Mouse (Mus musculus) kidney, adult 2 months (tissue): Measurements from ENCODE around the gene Smyd3.

Experiments
- CTCF ChIP-seq: fragments of 200-500 bp; conservative IDR thresholded peaks from 2 replicates; pipeline ENCODE4 v1.5.1; 2011; ENCODE audit warnings: low read depth, mild to moderate bottlenecking, control low read depth, low read length, moderate library complexity, mixed read lengths; ENCODE audit not compliant: insufficient read depth, insufficient read length
- POLR2A ChIP-seq: fragments of 200-500 bp; IDR thresholded peaks from one replicate; pipeline ENCODE4 v1.6.1; 2011; ENCODE audit warnings: low read depth, low read length, control low read depth

GRCm38 (mm10) chr1:179058675-179059074, 459.2 kb downstream of the Smyd3 start:
- no peak for TF ChIP-seq CTCF
- TF ChIP-seq POLR2A, result no peak
